Mouse (Mus musculus): ENCODE data around the gene Gripap1. TPM values are rescaled to one million over a fixed set of nuclear protein-coding genes. Genes with fewer than 3 reads are reported as not detected.
"Not testable (repeated sequence)": the region's sequence is repeated elsewhere in the genome, so short reads cannot be mapped to it uniquely, and the experiment has no call there.

Gene Gripap1
- 10 to 100 TPM; 16.8 to 17.4 TPM for total RNA-seq (2021)
- long read RNA-seq, experiment 1, transcript Gripap1-203 (26 exons, 3,015 nt), result major isoform, 5 of 10 reads
- long read RNA-seq, experiment 1, partial matches to known transcripts, result 0 of 10 reads
- long read RNA-seq, experiment 1, other reads (novel, unspliced or antisense), result 4 of 10 reads
- long read RNA-seq, experiment 2, transcript Gripap1-203 (26 exons, 3,015 nt), result major isoform, 5 of 8 reads
- long read RNA-seq, experiment 2, partial matches to known transcripts, result 2 of 8 reads
- long read RNA-seq, experiment 2, other reads (novel, unspliced or antisense), result 1 of 8 reads

DNA sequence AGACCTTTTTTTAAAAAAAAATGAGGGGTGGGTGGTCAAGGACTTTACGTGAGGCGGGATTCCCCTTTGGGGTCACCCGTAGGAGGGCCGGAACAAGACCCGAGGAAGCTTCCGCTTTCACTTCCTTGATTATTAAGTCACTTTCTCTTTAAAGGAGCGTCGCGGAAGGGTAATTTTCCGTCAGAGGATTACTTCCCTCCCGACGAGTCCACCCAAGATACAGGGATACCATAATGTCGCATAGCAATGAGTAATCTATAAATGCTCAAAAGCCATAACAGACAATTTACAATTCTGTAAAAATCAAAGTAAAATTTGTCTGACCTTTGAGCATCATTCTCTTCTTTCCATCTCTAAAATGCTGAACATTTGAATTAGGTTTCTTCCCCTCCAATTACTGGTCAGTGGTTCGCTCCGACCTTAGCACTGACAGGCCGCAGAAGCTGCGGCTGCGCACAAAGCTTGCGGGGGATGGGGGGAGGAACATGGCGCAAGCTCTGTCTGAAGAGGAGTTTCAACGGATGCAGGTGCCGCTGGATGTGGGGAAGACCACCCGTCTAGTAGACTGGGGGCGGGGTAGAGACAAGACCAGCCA lies at the start of gene Gripap1:
TSS of gene Gripap1 (plus strand) at position 224 of the 595 bp plus-strand sequence.
- intact Hi-C loops (cut with DNase I; ENCODE audit: low total_unique reads), result no loop called here

DNA sequence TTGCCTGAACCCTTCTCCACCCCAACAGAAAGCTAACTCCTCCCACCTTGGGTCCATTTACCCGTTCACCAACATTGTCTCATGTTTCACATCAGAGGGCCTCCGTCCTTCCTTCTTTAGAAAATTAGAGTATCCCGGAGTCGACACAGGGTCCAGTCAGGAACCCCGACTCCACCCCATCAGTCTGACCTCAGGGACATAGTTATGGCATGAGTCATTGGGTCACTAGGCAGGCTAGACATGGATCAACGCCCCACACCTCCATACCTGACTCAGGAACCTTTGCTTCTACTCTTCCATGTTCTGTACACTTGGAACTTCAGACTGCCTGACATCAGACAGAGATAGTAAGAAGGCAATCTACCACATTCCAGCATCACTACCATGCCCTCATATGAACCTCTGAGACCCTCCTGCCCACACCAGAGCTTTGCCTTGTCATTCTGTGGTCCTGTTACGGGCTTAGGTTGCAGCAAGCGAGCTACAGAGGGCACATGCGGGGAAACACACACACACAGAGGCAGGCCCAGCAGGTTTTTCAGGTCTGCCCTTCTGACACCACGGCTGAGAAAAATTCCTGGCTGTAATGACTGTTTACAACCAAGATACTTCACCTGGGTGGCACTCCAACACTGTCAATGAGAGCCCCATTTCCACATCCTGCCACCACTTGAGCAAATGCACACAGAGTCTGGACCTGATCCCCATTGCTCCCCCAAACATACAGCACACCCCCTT lies 49.3 kb upstream of the Gripap1 start:
- DNase-seq, result no peak
- intact Hi-C loops (cut with DNase I; ENCODE audit: low total_unique reads), result no loop called here

More for the DNA sequence above, at the start of gene Gripap1:
- peak; percentile 69 for DNase-seq

DNA sequence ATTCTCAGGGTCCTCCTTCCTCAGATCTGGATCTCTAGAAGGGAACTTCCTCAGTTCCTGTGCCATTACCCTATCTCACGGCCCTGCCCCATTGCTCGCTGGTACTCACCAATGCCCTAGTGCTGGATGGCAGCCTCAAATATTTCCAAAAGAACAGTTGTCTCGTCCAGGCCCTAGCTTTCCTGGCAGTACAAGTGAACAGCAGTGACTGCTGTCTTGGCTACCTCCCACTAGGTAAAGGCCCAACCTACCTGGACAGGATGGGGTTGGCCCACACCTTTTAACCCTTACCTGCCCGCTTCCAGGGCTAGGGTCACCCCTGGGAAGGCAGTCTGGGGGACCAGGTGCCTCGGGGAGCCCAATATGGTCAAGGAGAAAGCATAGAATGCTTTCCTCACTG lies 48.5 kb upstream of the Gripap1 start:
- intact Hi-C loops (cut with DNase I; ENCODE audit: low total_unique reads), result no loop called here
- DNase-seq, result no peak

DNA sequence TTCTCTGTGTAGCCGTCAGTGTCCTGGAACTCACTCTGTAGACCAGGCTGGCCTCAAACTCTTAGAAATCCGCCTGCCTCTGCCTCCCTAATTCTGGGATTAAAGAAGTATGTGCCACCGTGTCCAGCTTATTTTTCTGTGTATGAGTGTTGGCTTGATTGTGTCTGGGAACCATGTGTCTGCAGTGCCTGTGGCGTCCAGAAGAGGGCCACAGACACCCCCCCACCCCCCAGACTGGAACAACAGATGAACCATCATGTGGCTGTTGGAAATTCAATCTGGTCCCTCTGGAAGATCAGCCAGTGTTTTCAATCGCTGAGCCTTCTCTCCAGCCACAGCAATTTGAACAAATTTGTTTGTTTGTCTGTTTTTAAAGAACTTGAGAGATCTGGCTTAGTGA lies 46.1 kb upstream of the Gripap1 start:
- intact Hi-C loops (cut with DNase I; ENCODE audit: low total_unique reads), result no loop called here
- no peak for DNase-seq

DNA sequence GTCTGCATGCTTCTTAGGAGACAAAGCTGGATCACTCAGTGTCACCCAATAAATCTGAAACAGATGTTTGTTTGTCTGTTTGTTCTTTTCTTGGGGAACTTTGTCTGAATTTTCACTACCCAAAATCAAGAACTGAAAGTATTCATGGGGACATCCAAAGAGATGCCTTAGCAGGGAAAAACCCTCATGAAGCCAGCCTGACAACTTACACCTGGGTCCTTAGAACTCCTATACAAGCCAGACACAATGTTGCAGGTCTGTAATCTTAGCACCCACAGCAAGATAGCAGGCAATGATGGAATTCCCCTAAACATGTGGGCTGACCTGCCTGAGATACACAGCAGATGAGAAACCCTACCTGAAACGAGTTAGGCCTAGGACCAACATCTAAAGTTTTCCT lies 44.6 kb upstream of the Gripap1 start:
- intact Hi-C loops (cut with DNase I; ENCODE audit: low total_unique reads), result no loop called here

DNA sequence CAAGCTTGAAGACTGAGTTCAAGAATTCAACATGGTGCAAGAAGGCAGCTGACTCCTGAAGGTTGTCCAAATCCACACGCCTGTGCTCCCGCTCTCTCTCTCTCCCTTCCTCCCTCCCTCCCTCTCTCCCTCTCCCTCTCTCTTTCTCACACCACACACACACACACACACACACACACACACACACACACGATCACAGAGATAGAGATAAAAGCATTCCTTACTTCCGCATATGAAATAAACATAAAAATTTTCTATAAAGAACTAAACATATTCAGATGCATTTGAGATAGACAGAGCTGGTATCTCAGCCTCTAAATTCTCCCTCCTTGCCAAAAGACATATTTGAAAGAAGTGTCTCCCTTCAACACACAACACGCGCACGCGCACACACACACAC lies 44.1 kb upstream of the Gripap1 start:
- intact Hi-C loops (cut with DNase I; ENCODE audit: low total_unique reads), result no loop called here
- no peak for DNase-seq

More for the DNA sequence above, 44.6 kb upstream of the Gripap1 start:
- no peak for DNase-seq

DNA sequence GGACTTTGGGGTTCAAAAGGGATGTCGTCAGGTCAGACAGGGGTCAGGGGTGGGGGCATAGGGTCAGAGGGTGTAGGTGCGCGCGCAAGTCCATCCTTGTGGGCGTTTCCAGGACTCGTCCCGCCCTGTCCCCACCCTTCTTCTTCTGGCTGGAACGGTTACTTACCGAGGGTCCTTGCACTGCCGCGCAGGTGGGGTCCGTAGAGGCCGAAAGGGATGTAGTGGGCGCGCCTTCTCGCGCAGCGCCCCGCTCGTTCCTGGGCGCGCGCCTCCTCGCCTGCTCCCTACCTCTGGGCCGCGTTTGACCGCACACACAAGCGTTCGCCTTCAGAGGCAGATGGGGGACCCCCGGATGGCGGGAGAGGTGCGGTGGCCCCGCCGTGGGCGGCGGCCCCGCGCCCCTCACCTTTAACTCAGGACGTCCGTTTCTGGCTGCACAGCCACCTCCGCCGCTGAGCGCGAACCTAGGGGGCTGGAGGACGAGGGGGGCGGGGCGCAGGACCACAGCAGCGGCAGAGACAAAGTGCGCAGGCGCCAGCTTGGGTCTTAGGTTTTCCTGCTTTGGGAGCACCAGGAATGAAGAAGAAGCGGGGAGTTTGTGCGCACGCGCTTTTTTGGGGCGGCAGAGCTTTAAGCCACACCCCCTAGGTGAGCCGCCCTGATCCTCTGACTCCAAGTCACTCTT lies 39.0 kb upstream of the Gripap1 start, which contains the start of gene Ccdc120:
TSS of gene Ccdc120 (minus strand) at position 474 of the 685 bp plus-strand sequence.
- peak; percentile 67 for DNase-seq
- intact Hi-C loops (cut with DNase I; ENCODE audit: low total_unique reads), result no loop called here

DNA sequence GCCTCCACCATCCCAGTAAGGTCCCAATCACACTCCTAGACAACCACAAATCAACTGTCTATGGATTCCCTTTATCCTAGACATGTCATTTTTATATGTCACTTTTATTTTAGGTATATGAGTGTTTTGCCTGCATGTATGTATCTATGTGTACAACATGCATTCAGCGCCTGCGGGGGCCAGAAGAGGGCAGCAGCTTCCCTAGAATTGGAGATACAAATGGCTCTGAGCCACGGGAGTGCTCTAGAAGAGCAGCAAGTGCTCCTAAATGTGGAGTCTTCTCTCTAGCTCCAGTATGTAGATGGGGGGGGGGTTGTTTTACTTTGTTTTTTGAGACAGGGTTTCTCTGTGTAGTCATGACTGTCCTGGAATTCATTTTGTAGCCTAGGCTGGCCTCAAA lies 35.9 kb upstream of the Gripap1 start:
- intact Hi-C loops (cut with DNase I; ENCODE audit: low total_unique reads); DNase-seq: not testable (repeated sequence)

DNA sequence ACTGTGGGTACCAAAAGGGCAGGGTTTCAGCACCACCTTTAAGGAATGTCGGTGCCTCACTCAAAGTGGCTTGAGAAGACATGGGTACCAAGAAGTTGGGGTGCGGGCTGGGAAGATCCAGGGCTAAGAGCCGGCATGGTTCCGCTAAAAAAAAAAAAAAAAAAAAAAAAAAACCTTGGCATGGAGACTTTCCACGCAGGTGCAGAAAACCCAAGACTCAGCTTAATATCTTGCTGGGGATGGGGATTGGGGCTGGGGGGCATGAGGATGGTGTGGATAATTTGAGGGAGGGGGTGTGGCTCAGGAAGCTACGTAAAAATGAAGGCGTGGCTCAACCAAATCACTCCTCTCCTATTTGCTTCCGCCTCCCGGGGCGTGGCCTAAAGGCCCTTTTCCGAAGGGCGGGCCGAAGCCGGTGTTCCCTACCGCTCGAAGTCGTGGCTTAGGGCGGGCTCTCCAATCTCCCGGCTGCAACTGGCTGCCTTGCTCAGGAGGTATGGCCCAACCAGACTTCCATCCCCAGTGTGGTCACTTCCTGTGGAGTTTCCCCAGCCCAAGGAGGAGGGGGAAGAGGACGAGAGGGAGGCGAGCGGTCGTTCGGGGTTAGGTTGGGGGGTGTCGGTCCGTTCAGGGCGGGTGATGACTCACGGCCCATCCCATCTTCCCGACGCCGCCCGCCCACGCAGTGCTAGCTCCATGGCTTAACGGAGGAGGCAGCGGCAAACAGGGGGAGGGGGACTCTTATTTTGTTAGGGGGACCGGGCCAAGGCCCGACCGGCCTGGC lies 27.2 kb upstream of the Gripap1 start, which contains the start of gene Tfe3:
TSS of gene Tfe3 (plus strand) at position 424 of the 784 bp plus-strand sequence.
- intact Hi-C loops (cut with DNase I; ENCODE audit: low total_unique reads), result no loop called here
- peak; percentile 93 for DNase-seq

DNA sequence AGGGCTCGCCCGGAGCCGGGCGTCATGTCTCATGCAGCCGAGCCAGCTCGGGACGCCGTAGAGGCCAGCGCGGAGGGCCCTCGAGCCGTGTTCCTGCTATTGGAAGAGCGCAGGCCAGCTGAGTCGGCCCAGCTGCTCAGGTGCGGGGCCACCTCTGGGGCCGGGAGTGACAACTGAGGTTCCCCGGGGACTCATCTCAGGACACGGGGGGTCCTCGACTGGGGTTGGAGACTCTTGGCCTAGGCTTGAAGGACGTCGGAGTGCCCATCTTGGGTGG lies 26.7 kb upstream of the Gripap1 start:
- no peak for DNase-seq
- intact Hi-C loops (cut with DNase I; ENCODE audit: low total_unique reads), result no loop called here

DNA sequence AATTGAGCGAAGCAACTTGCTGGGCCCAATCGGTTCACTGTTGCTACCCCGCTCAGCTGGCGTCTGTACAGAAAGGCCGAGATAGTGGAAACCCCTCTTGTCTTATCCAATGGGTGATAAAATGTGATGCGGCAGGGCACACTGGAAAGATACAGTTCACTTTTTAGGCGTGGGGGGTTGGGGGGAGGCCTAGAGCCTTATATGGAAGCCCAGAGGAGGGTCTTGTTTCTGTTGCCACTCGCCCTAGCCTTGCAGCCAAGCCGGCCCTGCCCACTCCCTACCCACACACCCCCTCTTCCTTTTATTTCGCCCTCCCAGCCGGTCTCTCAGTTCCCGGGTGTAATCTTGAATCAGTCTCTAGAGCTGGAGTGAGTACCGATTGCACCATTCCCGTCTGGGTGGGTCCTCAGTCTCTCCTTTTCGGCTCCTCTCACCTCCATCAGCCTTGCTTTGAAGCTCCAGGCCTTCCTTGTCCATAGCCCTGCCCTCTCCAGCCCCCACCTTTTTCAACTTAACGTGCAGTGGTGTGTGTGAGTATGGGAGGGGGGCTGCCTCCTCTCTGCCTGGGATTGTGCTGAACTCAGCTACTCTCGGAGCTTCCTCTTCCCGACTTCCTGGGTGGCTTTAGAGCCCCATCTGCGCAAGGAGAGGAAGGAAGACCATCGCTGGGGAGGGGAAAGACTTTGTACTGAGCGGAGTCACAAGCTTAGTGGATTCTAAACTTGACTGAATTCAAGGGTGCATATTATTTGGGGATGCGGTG lies 25.8 kb upstream of the Gripap1 start:
- intact Hi-C loops (cut with DNase I; ENCODE audit: low total_unique reads), result no loop called here
- DNase-seq, result peak; percentile 29

DNA sequence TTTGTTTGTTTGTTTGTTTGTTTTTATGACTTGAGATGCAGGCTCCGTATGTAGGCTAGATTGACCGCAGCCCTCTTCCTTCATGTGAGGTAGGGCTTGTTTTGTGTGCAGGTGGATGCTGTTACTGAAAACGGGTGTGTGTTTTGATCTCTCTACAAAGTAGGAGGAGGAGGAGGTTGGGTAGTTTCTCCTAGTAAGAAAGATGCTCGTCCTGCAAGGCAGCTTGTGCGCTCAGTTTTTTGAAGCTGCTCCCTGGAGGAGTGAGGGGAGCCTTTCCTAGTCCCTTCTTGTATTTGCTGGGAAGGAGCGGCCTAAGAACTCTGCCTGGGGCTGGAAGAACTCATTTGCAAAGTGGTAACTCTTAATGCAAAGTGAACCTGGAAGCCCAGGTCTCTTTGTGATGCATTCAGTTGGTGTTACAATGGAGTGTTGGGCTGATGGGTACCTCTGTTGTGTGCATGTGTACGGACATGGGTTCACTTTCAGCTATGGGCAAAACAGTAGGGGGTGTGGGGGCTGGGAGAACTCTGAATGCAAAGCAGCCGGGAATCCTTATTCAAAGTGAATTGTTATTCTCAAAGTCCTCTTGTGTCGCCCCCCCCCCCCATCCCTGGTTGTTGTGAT lies 24.8 kb upstream of the Gripap1 start:
- intact Hi-C loops (cut with DNase I; ENCODE audit: low total_unique reads), result no loop called here
- DNase-seq, result no peak

DNA sequence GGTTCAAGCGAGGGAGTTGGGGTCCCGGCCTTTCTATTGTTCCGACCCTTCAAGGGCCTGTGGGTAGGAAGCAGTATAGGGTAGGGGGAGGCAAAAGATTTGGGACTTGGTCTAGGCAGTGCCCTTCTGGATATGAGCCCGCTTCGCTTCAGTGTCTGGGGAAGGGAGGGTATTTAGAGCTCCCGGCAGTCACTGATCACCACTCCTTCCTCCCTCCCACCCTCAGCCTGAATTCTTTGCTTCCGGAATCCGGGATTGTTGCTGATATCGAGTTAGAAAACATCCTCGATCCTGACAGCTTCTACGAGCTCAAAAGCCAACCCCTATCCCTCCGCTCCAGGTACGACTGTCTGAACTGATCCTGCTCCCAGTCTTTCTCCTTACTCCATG lies 24.3 kb upstream of the Gripap1 start:
- no peak for DNase-seq
- intact Hi-C loops (cut with DNase I; ENCODE audit: low total_unique reads), result no loop called here

DNA sequence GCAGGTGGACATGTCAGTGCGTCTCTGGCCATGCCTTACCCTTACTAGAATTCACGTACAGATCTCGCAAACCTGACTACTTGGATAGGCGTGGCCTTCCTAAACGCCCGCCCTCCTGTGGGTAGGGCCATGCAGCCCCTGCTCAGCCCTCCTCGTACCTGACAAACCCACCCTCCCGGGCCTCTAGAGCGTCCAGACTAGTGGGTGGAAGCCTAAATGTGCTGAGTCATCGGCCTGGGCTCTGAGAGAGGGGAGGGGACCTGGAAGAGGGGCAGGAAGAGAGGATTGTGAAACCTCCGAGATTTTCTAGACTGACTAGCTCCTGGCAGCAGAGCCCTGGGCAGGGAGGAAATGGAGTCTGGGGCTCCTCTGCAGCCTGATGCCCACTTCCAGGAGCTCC lies 23.8 kb upstream of the Gripap1 start:
- intact Hi-C loops (cut with DNase I; ENCODE audit: low total_unique reads), result no loop called here
- DNase-seq, result peak; percentile 41

DNA sequence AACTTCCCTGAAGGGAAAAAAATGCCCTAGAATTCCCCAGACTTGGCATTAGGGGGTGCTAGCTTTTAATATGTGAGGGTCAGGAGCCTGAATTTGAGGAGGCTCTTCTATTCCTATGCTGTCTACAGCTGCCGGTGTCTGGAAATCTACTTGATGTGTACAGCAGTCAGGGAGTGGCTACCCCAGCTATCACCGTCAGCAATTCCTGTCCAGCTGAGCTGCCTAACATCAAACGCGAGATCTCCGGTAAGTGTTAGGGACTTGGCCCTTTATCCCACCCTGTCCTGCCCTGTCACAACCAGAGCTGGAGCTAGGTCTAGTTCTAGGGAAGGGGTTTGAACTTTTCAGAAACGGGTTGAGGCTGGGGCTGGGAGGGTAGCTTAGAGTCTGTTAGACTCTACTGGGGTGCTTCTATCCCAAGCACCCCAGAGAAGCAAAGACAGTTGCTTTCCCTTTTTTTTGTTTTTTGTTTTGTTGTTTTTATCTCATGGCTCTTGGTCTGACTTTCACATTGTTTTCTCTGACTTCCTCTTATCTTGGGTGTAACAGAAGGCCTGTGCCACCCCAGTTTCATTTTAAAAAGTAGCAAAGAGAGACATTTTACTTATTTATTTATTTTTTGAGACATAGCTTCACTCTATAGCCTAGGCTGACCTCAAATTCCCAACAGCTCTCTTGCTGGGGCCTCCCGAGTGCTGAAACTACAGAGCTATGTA lies 20.1 kb upstream of the Gripap1 start:
- no peak for DNase-seq
- intact Hi-C loops (cut with DNase I; ENCODE audit: low total_unique reads), result no loop called here

DNA sequence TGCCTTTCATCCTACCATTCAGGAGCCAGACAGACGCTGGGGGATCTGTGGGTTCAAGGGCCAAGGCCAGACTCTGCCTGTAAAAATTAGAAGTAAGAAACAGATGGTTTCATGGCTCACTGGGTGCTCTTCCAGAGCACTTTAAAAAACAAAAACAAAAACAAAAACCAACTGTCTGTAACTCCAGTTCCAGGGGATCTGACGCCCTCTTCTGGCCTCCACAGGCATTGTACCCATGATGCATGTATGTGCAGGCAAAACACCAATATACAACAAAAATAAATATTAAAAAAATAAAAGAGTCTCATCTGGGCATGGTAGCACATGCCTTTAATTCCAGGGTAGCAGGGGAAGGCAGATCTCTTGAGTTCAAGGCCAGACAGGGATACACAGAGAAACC lies 16.8 kb upstream of the Gripap1 start:
- intact Hi-C loops (cut with DNase I; ENCODE audit: low total_unique reads), result no loop called here
- no peak for DNase-seq

DNA sequence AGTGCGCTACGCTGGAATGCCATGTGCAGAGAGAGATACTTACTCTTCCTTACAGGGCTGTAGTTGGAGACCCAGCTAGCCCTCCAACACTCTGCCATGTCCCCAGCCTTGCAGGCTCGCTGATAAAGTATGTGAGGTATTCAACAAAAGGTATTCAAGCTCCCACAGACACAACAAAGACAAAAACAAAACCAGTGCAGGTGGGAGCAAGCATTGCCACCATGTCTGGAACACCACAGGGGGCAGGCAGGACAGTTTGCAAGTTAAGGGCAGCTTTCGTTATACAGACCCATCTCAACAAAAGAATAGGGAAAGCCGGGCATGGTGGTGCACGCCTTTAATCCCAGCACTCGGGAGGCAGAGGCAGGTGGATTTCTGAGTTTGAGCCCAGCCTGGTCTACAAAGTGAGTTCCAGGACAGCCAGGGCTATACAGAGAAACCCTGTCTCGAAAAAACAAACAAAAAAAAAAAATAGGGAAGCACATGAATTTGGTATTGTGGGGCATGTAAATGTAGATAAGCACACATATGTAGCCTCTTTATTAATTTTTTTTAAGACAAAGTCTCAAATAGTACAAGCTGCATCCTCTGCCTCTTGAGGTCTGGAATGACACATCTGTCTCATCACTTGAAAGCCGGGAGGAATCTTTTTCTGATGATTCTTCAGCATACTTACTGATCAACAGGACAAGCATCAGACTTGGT lies 13.9 kb upstream of the Gripap1 start:
- DNase-seq, result no peak
- intact Hi-C loops (cut with DNase I; ENCODE audit: low total_unique reads), result no loop called here
